8 mouse cellular contexts compared by ENCODE assay signal in genomic region chr8:121977819-121978590, GRCm38 (mm10). TPM values are rescaled to one million over a fixed set of nuclear protein-coding genes. Genes with fewer than 3 reads are reported as not detected.
DNase-seq lines count a peak whose midpoint lies in the region; ATAC-seq lines count a peak whose summit lies in the region.

No protein-coding gene starts in this region.

- no peaks in the 10 kb centered on the region for H3K9me3 ChIP-seq in kidney, embryonic 14.5 days (ENCODE audit: control insufficient read depth, low read length)

- H3K27me3 ChIP-seq in kidney, embryonic 14.5 days (ENCODE audit: control insufficient read depth, insufficient read depth, low read length): no peaks in the 10 kb centered on the region

- intact Hi-C loops in gastrocnemius, postnatal 36 days (cut with DNase I): loop anchor here (2.0 to 5.0 kb wide), 2 partner anchors 254 to 291 kb away; no protein-coding TSS in a partner anchor

- H3K4me1 ChIP-seq in kidney, embryonic 14.5 days (ENCODE audit: control insufficient read depth, insufficient read depth, low read length): no peaks in the 10 kb centered on the region

- WGBS in kidney, embryonic 14.5 days: 61% methylated on average over 8 of the region's 8 CpGs

- no peak overlapping the region for H3K4me2 ChIP-seq in kidney, embryonic 14.5 days (replicated peaks; ENCODE audit: low read depth, low read length)

- ATAC-seq in CD4-positive, CD25-positive, alpha-beta regulatory T cell, adult 4 months: no peak
- ATAC-seq in kidney, embryonic 14.5 days (ENCODE audit: low FRiP score, low TSS enrichment): peak; percentile 72; the same call in 1 of the 2 replicates

- peak; percentile 54 for DNase-seq in CD4-positive, CD25-positive, alpha-beta regulatory T cell, adult 2 months (ENCODE audit: low read depth, low spot score)
- peak; percentile 41 for DNase-seq in urinary bladder, postnatal 14 days (ENCODE audit: low spot score)
- DNase-seq in urinary bladder, adult 2 months (ENCODE audit: low spot score): no peak
- DNase-seq in forelimb bud, embryonic 11.5 days (ENCODE audit: low read depth, low spot score): peak; percentile 75
- DNase-seq in mesoderm, embryonic 11.5 days (ENCODE audit: low read depth, low spot score): peak; percentile 79
- no peak for DNase-seq in gastrocnemius, postnatal 36 days

- H3K36me3 ChIP-seq in kidney, embryonic 14.5 days (ENCODE audit: control insufficient read depth, insufficient read depth, low read length): peaks cover 70% of the 10 kb centered on the region

- no peak overlapping the region for H3K27ac ChIP-seq in kidney, embryonic 14.5 days (ENCODE audit: low read depth, low read length)

- H3K9ac ChIP-seq in kidney, embryonic 14.5 days (ENCODE audit: low read depth, low read length): no peak overlapping the region

- H3K4me3 ChIP-seq in kidney, embryonic 14.5 days (ENCODE audit: low read length): no peak overlapping the region

RNA-seq across cellular contexts. Expression of gene Banp, which starts 28.5 kb away (rescaled TPM):
- polyA plus RNA-seq in CD4-positive, CD25-positive, alpha-beta regulatory T cell, adult 4 months (2017; shearing (Covaris generic)): 10 to 100 TPM; 34.5 to 47.5 TPM
- 32.7 and 45.7 TPM in 2 replicates for polyA plus RNA-seq in urinary bladder, adult 2 months (2012; rRNA removed)
- polyA plus RNA-seq in kidney, embryonic 14.5 days (2014; fragmentation: Nextera tagmentation; extraction: Ambion mirVana): 39.2 and 39.5 TPM in 2 replicates
- 10 to 100 TPM in 1 of 2 experiments, 1 to 10 TPM in 1; 6.6 to 17.8 TPM for total RNA-seq in gastrocnemius, postnatal 36 days (2021)

RNA-seq across cellular contexts. Expression of gene Car5a, which starts 33.3 kb away (rescaled TPM):
- not detected for polyA plus RNA-seq in CD4-positive, CD25-positive, alpha-beta regulatory T cell, adult 4 months (2017; shearing (Covaris generic))
- polyA plus RNA-seq in urinary bladder, adult 2 months (2012; rRNA removed): 0.07 TPM in 1 of 2 replicates, not detected in the other
- not detected in 2 replicates for polyA plus RNA-seq in kidney, embryonic 14.5 days (2014; fragmentation: Nextera tagmentation; extraction: Ambion mirVana)
- not detected for total RNA-seq in gastrocnemius, postnatal 36 days (2021)

Comparison
In these comparisons a context has a peak if more than half of its experiments do, and no peak if none do; other contexts are left out.
1. DNase-seq: peak in CD4-positive, CD25-positive, alpha-beta regulatory T cell, adult 2 months (single experiment), urinary bladder, postnatal 14 days (single experiment), forelimb bud, embryonic 11.5 days (single experiment) and mesoderm, embryonic 11.5 days (single experiment); none in urinary bladder, adult 2 months (single experiment) and gastrocnemius, postnatal 36 days (0 of 2).